Mouse (Mus musculus) spleen, adult 2 months (tissue): Measurements from ENCODE around the gene Ino80e.

Source experiments
- CTCF ChIP-seq: fragments of 200-500 bp; IDR thresholded peaks from 2 replicates; pipeline ENCODE4 v1.5.1; 2011; ENCODE audit warnings: mild to moderate bottlenecking, inconsistent platforms; ENCODE audit not compliant: insufficient read depth, insufficient read length, insufficient replicate concordance; ENCODE audit errors: extremely low read depth
- POLR2A ChIP-seq: fragments of 200-500 bp; IDR thresholded peaks from 2 replicates; pipeline ENCODE4 v1.6.1; 2011; ENCODE audit warnings: low read depth, low read length, inconsistent platforms

DNA sequence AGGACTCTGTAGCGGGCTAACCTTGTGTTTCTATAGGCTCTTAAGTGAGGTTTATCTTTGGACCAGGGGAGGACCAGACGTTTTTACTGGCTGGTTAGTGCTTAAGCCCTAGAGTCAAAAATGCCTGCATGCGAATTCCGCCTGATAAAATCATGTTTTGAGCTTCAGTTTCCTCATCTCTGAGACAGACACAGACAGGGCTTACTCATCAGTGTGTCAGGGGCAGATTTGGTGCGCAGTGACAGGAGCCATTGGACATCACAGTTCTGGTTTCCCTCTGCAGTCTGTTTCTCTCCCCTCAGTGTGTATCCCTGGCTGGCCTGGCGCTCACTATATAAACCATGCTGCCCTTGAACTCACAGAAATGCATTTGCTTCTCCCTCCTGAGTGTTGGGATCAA is 59.0 kb downstream of the Ino80e start:
- TF ChIP-seq POLR2A (no peak), CTCF (no peak)
